Mouse (Mus musculus) telencephalon, adult 2 months (tissue): ENCODE results near the gene Fam76a.

ENCODE experiments used
- DNase-seq: peaks from one replicate; pipeline ENCODE4 v3.0.0-alpha.2; 2011; ENCODE audit warnings: low read depth, low spot score

Gene Fam76a

GRCm38 (mm10) chr4:132894402-132894801, 28.0 kb downstream of the Fam76a start:
- DNase-seq = peak; percentile 56

- DNase-seq = no peak
Observed at GRCm38 (mm10) chr4:132884844-132885374, 37.4 kb downstream of the Fam76a start.

- DNase-seq = peak; percentile 77
Observed at GRCm38 (mm10) chr4:132884064-132884843, 38.1 kb downstream of the Fam76a start, which contains the start of gene Stx12. Stx12 (minus strand) TSS chr4:132884509.

- no peak for DNase-seq
Observed at GRCm38 (mm10) chr4:132883561-132884063, 38.7 kb downstream of the Fam76a start.

- no peak for DNase-seq
Observed at GRCm38 (mm10) chr4:132874363-132875097, 47.8 kb downstream of the Fam76a start.

- DNase-seq = no peak
Observed at GRCm38 (mm10) chr4:132873481-132874362, 48.6 kb downstream of the Fam76a start.

GRCm38 (mm10) chr4:132871116-132871515, 51.2 kb downstream of the Fam76a start:
- no peak for DNase-seq

GRCm38 (mm10) chr4:132864856-132865255, 57.5 kb downstream of the Fam76a start:
- no peak for DNase-seq

GRCm38 (mm10) chr4:132863012-132863411, 59.3 kb downstream of the Fam76a start:
- DNase-seq = no peak

GRCm38 (mm10) chr4:132860880-132861279, 61.5 kb downstream of the Fam76a start:
- DNase-seq = no peak
